Comparison of ENCODE assay signal across 13 mouse cellular contexts in genomic region chr15:82814321-82814720, GRCm38 (mm10). TPM values are rescaled to one million over a fixed set of nuclear protein-coding genes. Genes with fewer than 3 reads are reported as not detected.
"Had no signal": no experiment of that assay in that cellular context is flagged by ENCODE, and none has a peak within 500 bp of the region (broad histone marks: within the 10 kb centered on the region; RNA-seq: fewer than 3 reads in every experiment).

No protein-coding gene starts in this region.

- H3K4me2 ChIP-seq: neural tube, embryonic 12.5 days; neural tube, embryonic 13.5 days; neural tube, embryonic 15.5 days; stomach, embryonic 15.5 days had no signal

- H3K9ac ChIP-seq: neural tube, embryonic 12.5 days; neural tube, embryonic 13.5 days; neural tube, embryonic 15.5 days; stomach, embryonic 15.5 days had no signal

- H3K27me3 ChIP-seq: neural tube, embryonic 12.5 days; neural tube, embryonic 13.5 days; neural tube, embryonic 15.5 days; stomach, embryonic 15.5 days had no signal

- H3K36me3 ChIP-seq: stomach, embryonic 15.5 days had no signal

- H3K4me1 ChIP-seq: neural tube, embryonic 15.5 days; stomach, embryonic 15.5 days had no signal

- H3K9me3 ChIP-seq: neural tube, embryonic 12.5 days; neural tube, embryonic 13.5 days; neural tube, embryonic 15.5 days; stomach, embryonic 15.5 days had no signal

- H3K4me3 ChIP-seq: neural tube, embryonic 12.5 days; neural tube, embryonic 13.5 days; neural tube, embryonic 15.5 days; stomach, embryonic 15.5 days had no signal

- H3K27ac ChIP-seq: neural tube, embryonic 12.5 days; neural tube, embryonic 13.5 days; neural tube, embryonic 15.5 days; stomach, embryonic 15.5 days had no signal

RNA-seq across cellular contexts. Expression of gene Cyp2d26, which starts 20.2 kb away (rescaled TPM):
- total RNA-seq: neutrophil, adult 5-6 weeks had no signal
- polyA plus RNA-seq: neural tube, embryonic 12.5 days; neural tube, embryonic 14.5 days; neural tube, embryonic 15.5 days had no signal

RNA-seq across cellular contexts. Expression of gene Cyp2d40, which starts 50.3 kb away (rescaled TPM):
- total RNA-seq: neutrophil, adult 5-6 weeks had no signal
- polyA plus RNA-seq: neural tube, embryonic 12.5 days; neural tube, embryonic 13.5 days; neural tube, embryonic 14.5 days; neural tube, embryonic 15.5 days; small intestine, adult 2 months; spleen, adult 2 months; stomach, embryonic 14.5 days; stomach, embryonic 15.5 days; stomach, embryonic 16.5 days; testis, adult 2 months; thymus, postnatal 0 days; urinary bladder, adult 2 months had no signal
